Mouse (Mus musculus): Measurements from ENCODE around the gene Bmper. TPM values are rescaled to one million over a fixed set of nuclear protein-coding genes. Genes with fewer than 3 reads are reported as not detected.

Gene Bmper
- total and polyA plus RNA-seq, 2 experiments, result 0.23 to 1.2 TPM

- Histone ChIP-seq H3K4me3 (ENCODE audit: insufficient read depth, low read depth, low read length) (no peak overlapping the region), H3K79me2 (ENCODE audit: control insufficient read depth, insufficient read depth, low read length) (no peaks in the 10 kb centered on the region), H3K36me3 (ENCODE audit: control insufficient read depth, insufficient read depth, low read length) (no peaks in the 10 kb centered on the region), H3K27me3 (ENCODE audit: control insufficient read depth, insufficient read depth, low read length) (no peaks in the 10 kb centered on the region), H3K4me1 (ENCODE audit: control insufficient read depth, insufficient read depth, low read length) (peaks cover 2% of the 10 kb centered on the region; the same call in 1 of the 2 replicates), H3K27ac (replicated peaks; ENCODE audit: insufficient read depth, low read depth, low read length) (no peak overlapping the region), H3K9ac (ENCODE audit: low read depth, low read length) (no peak overlapping the region)
- DNase-seq (ENCODE audit: extremely low read depth, low read depth, low spot score), result no peak
- no peak for TF ChIP-seq POLR2A (IDR thresholded peaks at IDR 0.05; ENCODE audit: extremely low read depth, insufficient read depth, low read length)
- TF ChIP-seq CTCF (IDR thresholded peaks at IDR 0.05; ENCODE audit: low read depth, low read length), result no peak
- WGBS, result 78% methylated on average over 5 of the region's 5 CpGs
Observed at GRCm38 (mm10) chr9:23380171-23380835, 157.4 kb downstream of the Bmper start.

- Histone ChIP-seq H3K4me1 (ENCODE audit: control insufficient read depth, insufficient read depth, low read length) (peaks cover 2% of the 10 kb centered on the region; the same call in 1 of the 2 replicates), H3K27ac (replicated peaks; ENCODE audit: insufficient read depth, low read depth, low read length) (peak overlapping the region; percentile 79), H3K79me2 (ENCODE audit: control insufficient read depth, insufficient read depth, low read length) (no peaks in the 10 kb centered on the region), H3K36me3 (ENCODE audit: control insufficient read depth, insufficient read depth, low read length) (no peaks in the 10 kb centered on the region), H3K9ac (ENCODE audit: low read depth, low read length) (no peak overlapping the region), H3K27me3 (ENCODE audit: control insufficient read depth, insufficient read depth, low read length) (no peaks in the 10 kb centered on the region), H3K4me3 (ENCODE audit: insufficient read depth, low read depth, low read length) (no peak overlapping the region)
- TF ChIP-seq POLR2A (IDR thresholded peaks at IDR 0.05; ENCODE audit: extremely low read depth, insufficient read depth, low read length) (no peak), CTCF (IDR thresholded peaks at IDR 0.05; ENCODE audit: low read depth, low read length) (peak; percentile 53)
- DNase-seq (ENCODE audit: extremely low read depth, low read depth, low spot score), result peak; percentile 90
- 30% methylated on average over 8 of the region's 8 CpGs for WGBS
Observed at GRCm38 (mm10) chr9:23383291-23383690, 160.4 kb downstream of the Bmper start.

GRCm38 (mm10) chr9:23383837-23384236, 161.0 kb downstream of the Bmper start:
- no peak overlapping the region for H3K4me3 ChIP-seq (ENCODE audit: insufficient read depth, low read depth, low read length)
- H3K27me3 ChIP-seq (ENCODE audit: control insufficient read depth, insufficient read depth, low read length), result no peaks in the 10 kb centered on the region
- no peak for TF ChIP-seq CTCF (IDR thresholded peaks at IDR 0.05; ENCODE audit: low read depth, low read length)
- no peak for TF ChIP-seq POLR2A (IDR thresholded peaks at IDR 0.05; ENCODE audit: extremely low read depth, insufficient read depth, low read length)
- no peaks in the 10 kb centered on the region for H3K36me3 ChIP-seq (ENCODE audit: control insufficient read depth, insufficient read depth, low read length)
- WGBS, result 38% methylated on average over 1 of the region's 1 CpGs
- H3K79me2 ChIP-seq (ENCODE audit: control insufficient read depth, insufficient read depth, low read length), result no peaks in the 10 kb centered on the region
- H3K4me1 ChIP-seq (ENCODE audit: control insufficient read depth, insufficient read depth, low read length), result peaks cover 2% of the 10 kb centered on the region; the same call in 1 of the 2 replicates
- peak overlapping the region; percentile 79; the same call in 1 of the 2 replicates for H3K27ac ChIP-seq (replicated peaks; ENCODE audit: insufficient read depth, low read depth, low read length)
- no peak overlapping the region for H3K9ac ChIP-seq (ENCODE audit: low read depth, low read length)
- peak; percentile 99 for DNase-seq (ENCODE audit: extremely low read depth, low read depth, low spot score)

- Histone ChIP-seq H3K9ac (ENCODE audit: low read depth, low read length) (no peak overlapping the region), H3K79me2 (ENCODE audit: control insufficient read depth, insufficient read depth, low read length) (no peaks in the 10 kb centered on the region), H3K36me3 (ENCODE audit: control insufficient read depth, insufficient read depth, low read length) (no peaks in the 10 kb centered on the region), H3K27me3 (ENCODE audit: control insufficient read depth, insufficient read depth, low read length) (no peaks in the 10 kb centered on the region), H3K27ac (replicated peaks; ENCODE audit: insufficient read depth, low read depth, low read length) (no peak overlapping the region), H3K4me1 (ENCODE audit: control insufficient read depth, insufficient read depth, low read length) (peaks cover 2% of the 10 kb centered on the region; the same call in 1 of the 2 replicates), H3K4me3 (ENCODE audit: insufficient read depth, low read depth, low read length) (no peak overlapping the region)
- DNase-seq (ENCODE audit: extremely low read depth, low read depth, low spot score), result peak; percentile 34
- WGBS, result 54% methylated on average over 3 of the region's 3 CpGs
- TF ChIP-seq POLR2A (IDR thresholded peaks at IDR 0.05; ENCODE audit: extremely low read depth, insufficient read depth, low read length), result no peak
- TF ChIP-seq CTCF (IDR thresholded peaks at IDR 0.05; ENCODE audit: low read depth, low read length), result no peak
Observed at GRCm38 (mm10) chr9:23384880-23385279, 162.0 kb downstream of the Bmper start.

GRCm38 (mm10) chr9:23386201-23386600, 163.3 kb downstream of the Bmper start:
- no peak for DNase-seq (ENCODE audit: extremely low read depth, low read depth, low spot score)
- H3K27ac ChIP-seq (replicated peaks; ENCODE audit: insufficient read depth, low read depth, low read length), result no peak overlapping the region
- 88% methylated on average over 3 of the region's 3 CpGs for WGBS

GRCm38 (mm10) chr9:23390118-23390517, 167.2 kb downstream of the Bmper start:
- WGBS, result 77% methylated on average over 3 of the region's 3 CpGs
- no peaks in the 10 kb centered on the region for H3K4me1 ChIP-seq (ENCODE audit: control insufficient read depth, insufficient read depth, low read length)

More at GRCm38 (mm10) chr9:23386201-23386600, 163.3 kb downstream of the Bmper start:
- Histone ChIP-seq H3K79me2 (ENCODE audit: control insufficient read depth, insufficient read depth, low read length) (no peaks in the 10 kb centered on the region), H3K4me1 (ENCODE audit: control insufficient read depth, insufficient read depth, low read length) (peaks cover 2% of the 10 kb centered on the region; the same call in 1 of the 2 replicates), H3K4me3 (ENCODE audit: insufficient read depth, low read depth, low read length) (no peak overlapping the region), H3K36me3 (ENCODE audit: control insufficient read depth, insufficient read depth, low read length) (no peaks in the 10 kb centered on the region), H3K27me3 (ENCODE audit: control insufficient read depth, insufficient read depth, low read length) (no peaks in the 10 kb centered on the region), H3K9ac (ENCODE audit: low read depth, low read length) (no peak overlapping the region)
- TF ChIP-seq CTCF (IDR thresholded peaks at IDR 0.05; ENCODE audit: low read depth, low read length) (no peak), POLR2A (IDR thresholded peaks at IDR 0.05; ENCODE audit: extremely low read depth, insufficient read depth, low read length) (no peak)

More at GRCm38 (mm10) chr9:23390118-23390517, 167.2 kb downstream of the Bmper start:
- H3K36me3 ChIP-seq (ENCODE audit: control insufficient read depth, insufficient read depth, low read length), result no peaks in the 10 kb centered on the region
- H3K4me3 ChIP-seq (ENCODE audit: insufficient read depth, low read depth, low read length), result no peak overlapping the region
- TF ChIP-seq CTCF (IDR thresholded peaks at IDR 0.05; ENCODE audit: low read depth, low read length), result no peak
- no peak for TF ChIP-seq POLR2A (IDR thresholded peaks at IDR 0.05; ENCODE audit: extremely low read depth, insufficient read depth, low read length)
- H3K27ac ChIP-seq (replicated peaks; ENCODE audit: insufficient read depth, low read depth, low read length), result no peak overlapping the region
- no peaks in the 10 kb centered on the region for H3K27me3 ChIP-seq (ENCODE audit: control insufficient read depth, insufficient read depth, low read length)
- no peak overlapping the region for H3K9ac ChIP-seq (ENCODE audit: low read depth, low read length)
- H3K79me2 ChIP-seq (ENCODE audit: control insufficient read depth, insufficient read depth, low read length), result no peaks in the 10 kb centered on the region
- no peak for DNase-seq (ENCODE audit: extremely low read depth, low read depth, low spot score)

Measured in liver, adult 2 months (tissue).